Mouse (Mus musculus): ENCODE results near the gene Drd5. TPM values are rescaled to one million over a fixed set of nuclear protein-coding genes. Genes with fewer than 3 reads are reported as not detected.

Gene Drd5
- total RNA-seq (2015): not detected in 2 replicates
- not detected in 2 replicates for total RNA-seq (2017)

GRCm38 (mm10) chr5:38318966-38319786 is at the start of gene Drd5:
Gene Drd5, plus strand, starts transcription at chr5:38319367.
- no peak; the same call in 1 of the 2 replicates for ATAC-seq (replicated peaks; ENCODE audit: poor library complexity)

GRCm38 (mm10) chr5:38270942-38271341 is 48.2 kb upstream of the Drd5 start:
- ATAC-seq (replicated peaks; ENCODE audit: poor library complexity): no peak

- peak; percentile 46 for ATAC-seq (replicated peaks; ENCODE audit: poor library complexity)
These were observed 45.3 kb upstream of the Drd5 start for GRCm38 (mm10) chr5:38273831-38274230.

- no peak for ATAC-seq (replicated peaks; ENCODE audit: poor library complexity)
These were observed 43.4 kb upstream of the Drd5 start, which contains the start of gene Otop1 for GRCm38 (mm10) chr5:38275771-38276170. Gene Otop1, plus strand, starts transcription at chr5:38275972.

GRCm38 (mm10) chr5:38276451-38276850 is 42.7 kb upstream of the Drd5 start:
- ATAC-seq (replicated peaks; ENCODE audit: poor library complexity): no peak

- no peak for ATAC-seq (replicated peaks; ENCODE audit: poor library complexity)
These were observed 41.9 kb upstream of the Drd5 start for GRCm38 (mm10) chr5:38277098-38277866.

GRCm38 (mm10) chr5:38277936-38278600 is 41.1 kb upstream of the Drd5 start:
- ATAC-seq (replicated peaks; ENCODE audit: poor library complexity): no peak

- ATAC-seq (replicated peaks; ENCODE audit: poor library complexity): peak; percentile 72
These were observed 39.1 kb upstream of the Drd5 start for GRCm38 (mm10) chr5:38280075-38280474.

GRCm38 (mm10) chr5:38285724-38286123 is 33.4 kb upstream of the Drd5 start:
- ATAC-seq (replicated peaks; ENCODE audit: poor library complexity): no peak

GRCm38 (mm10) chr5:38288476-38288875 is 30.7 kb upstream of the Drd5 start:
- no peak for ATAC-seq (replicated peaks; ENCODE audit: poor library complexity)

- ATAC-seq (replicated peaks; ENCODE audit: poor library complexity): no peak
These were observed 17.3 kb upstream of the Drd5 start for GRCm38 (mm10) chr5:38301761-38302411.

- ATAC-seq (replicated peaks; ENCODE audit: poor library complexity): no peak
These were observed 16.5 kb upstream of the Drd5 start for GRCm38 (mm10) chr5:38302651-38303050.

GRCm38 (mm10) chr5:38305241-38305640 is 13.9 kb upstream of the Drd5 start:
- no peak for ATAC-seq (replicated peaks; ENCODE audit: poor library complexity)

GRCm38 (mm10) chr5:38307255-38308101 is 11.7 kb upstream of the Drd5 start:
- ATAC-seq (replicated peaks; ENCODE audit: poor library complexity): peak; percentile 94

GRCm38 (mm10) chr5:38308873-38309272 is 10.3 kb upstream of the Drd5 start:
- peak; percentile 79 for ATAC-seq (replicated peaks; ENCODE audit: poor library complexity)

GRCm38 (mm10) chr5:38309795-38310194 is 9.4 kb upstream of the Drd5 start:
- ATAC-seq (replicated peaks; ENCODE audit: poor library complexity): no peak

GRCm38 (mm10) chr5:38333381-38333780 is 14.2 kb downstream of the Drd5 start:
- ATAC-seq (replicated peaks; ENCODE audit: poor library complexity): no peak

GRCm38 (mm10) chr5:38334582-38334981 is 15.4 kb downstream of the Drd5 start:
- no peak for ATAC-seq (replicated peaks; ENCODE audit: poor library complexity)

GRCm38 (mm10) chr5:38343101-38343500 is 23.9 kb downstream of the Drd5 start:
- no peak for ATAC-seq (replicated peaks; ENCODE audit: poor library complexity)

Data from megakaryocyte progenitor cell, adult 5-6 weeks (primary cell).